19 mouse cellular contexts compared by ENCODE assay signal in genomic region chr19:42459512-42459911, GRCm38 (mm10). TPM values are rescaled to one million over a fixed set of nuclear protein-coding genes. Genes with fewer than 3 reads are reported as not detected.
DNase-seq lines count a peak whose midpoint lies in the region; ATAC-seq lines count a peak whose summit lies in the region.
"Had no signal": no experiment of that assay in that cellular context is flagged by ENCODE, and none has a peak within 500 bp of the region (broad histone marks: within the 10 kb centered on the region; RNA-seq: fewer than 3 reads in every experiment).

No protein-coding gene starts in this region.

- peak; percentile 66 to 69 for DNase-seq in cerebellum, postnatal 10 days
- peak; percentile 41 for DNase-seq in heart, adult 11 months
- DNase-seq in heart, adult 18-20 months, result no peak
- peak; percentile 20 for DNase-seq in gonadal fat pad, adult 2 months (ENCODE audit: low read depth)
- no peak for DNase-seq in frontal cortex, postnatal 36 days (ENCODE audit: low spot score in 2 of 2)
- DNase-seq: adrenal gland, adult 2 months; adrenal gland, postnatal 10 days; adrenal gland, postnatal 25 days; cerebellum, adult 11-12 months; cerebellum, adult 9-11 months; cerebellum, postnatal 36 days; embryo, embryonic 11 days had no signal

- ATAC-seq in cerebellum, adult (ENCODE audit: insufficient number of reproducible peaks, low FRiP score, low TSS enrichment), result no peak
- ATAC-seq: forebrain, embryonic 14.5 days; forebrain, embryonic 16.5 days had no signal

RNA-seq across cellular contexts. Expression of gene Crtac1, which starts 27.9 kb away (rescaled TPM):
- total RNA-seq in heart, adult 18-20 months (2021), result not detected
- polyA plus RNA-seq in gonadal fat pad, adult 2 months (2012; rRNA removed), result 0.99 and 6.4 TPM in 2 replicates
- total RNA-seq: common myeloid progenitor, adult 5-6 weeks; MEL had no signal
- polyA plus RNA-seq: C2C12; erythroblast, embryonic 14.5 days had no signal

RNA-seq across cellular contexts. Expression of gene R3hcc1l, which starts 59.0 kb away (rescaled TPM):
- 10 to 100 TPM; 22.8 to 28.9 TPM for total RNA-seq in heart, adult 18-20 months (2021)
- 4.5 and 6.1 TPM in 2 replicates for polyA plus RNA-seq in gonadal fat pad, adult 2 months (2012; rRNA removed)

Comparison
In these comparisons a context has a peak if more than half of its experiments do, and no peak if none do; other contexts are left out.
1. DNase-seq: peak in cerebellum, postnatal 10 days (2 of 2), heart, adult 11 months (single experiment) and gonadal fat pad, adult 2 months (single experiment); none in heart, adult 18-20 months (0 of 2) and frontal cortex, postnatal 36 days (0 of 2).